Mouse (Mus musculus) midbrain, embryonic 16.5 days (tissue): ENCODE measurements around the gene Tox3. TPM values are rescaled to one million over a fixed set of nuclear protein-coding genes. Genes with fewer than 3 reads are reported as not detected.
A peak's percentile ranks its signal among the peaks of the same experiment; 100 is the strongest.

Source experiments
- ATAC-seq: fragments of 200-750 bp; cut with Nextera tagmentation; 2 replicates; pipeline ENCODE4 v1.8.0; 2017; ENCODE audit warnings: moderate TSS enrichment
- H3K27ac ChIP-seq: fragments of 300-500 bp; sonication (generic); 2 replicates; pipeline ENCODE4 v1.5.1; 2014; ENCODE audit warnings: mild to moderate bottlenecking, low read length, mixed read lengths
- H3K27me3 ChIP-seq: fragments of 300-500 bp; sonication (generic); 2 replicates; pipeline ENCODE4 v1.6.1; 2014; ENCODE audit warnings: low read depth, low read length, mixed read lengths; ENCODE audit not compliant: control insufficient read depth, insufficient read depth
- H3K36me3 ChIP-seq: fragments of 300-500 bp; sonication (generic); 2 replicates; pipeline ENCODE4 v1.6.1; 2014; ENCODE audit warnings: mild to moderate bottlenecking, low read length, moderate library complexity, mixed read lengths; ENCODE audit not compliant: control insufficient read depth, insufficient read depth
- H3K4me1 ChIP-seq: fragments of 300-500 bp; sonication (generic); 2 replicates; pipeline ENCODE4 v1.6.1; 2014; ENCODE audit warnings: mild to moderate bottlenecking, low read length, mixed read lengths; ENCODE audit not compliant: control insufficient read depth, insufficient read depth
- H3K4me2 ChIP-seq: fragments of 300-500 bp; sonication (generic); 2 replicates; pipeline ENCODE4 v1.6.1; 2014; ENCODE audit warnings: mild to moderate bottlenecking, low read length, mixed read lengths
- H3K4me3 ChIP-seq: fragments of 300-500 bp; sonication (generic); 2 replicates; pipeline ENCODE4 v1.5.1; 2014; ENCODE audit warnings: low read depth, mild to moderate bottlenecking, low read length, moderate library complexity, mixed read lengths
- H3K9ac ChIP-seq: fragments of 300-500 bp; sonication (generic); 2 replicates; pipeline ENCODE4 v1.6.1; 2014; ENCODE audit warnings: low read depth, low read length, mixed read lengths
- H3K9me3 ChIP-seq: fragments of 300-500 bp; sonication (generic); replicated peaks from 2 replicates; pipeline ENCODE4 v1.6.1; 2014; ENCODE audit warnings: mild to moderate bottlenecking, low read length, mixed read lengths; ENCODE audit not compliant: control insufficient read depth, poor library complexity, severe bottlenecking
- WGBS: fragments of 180-500 bp; shearing (Covaris S2); extraction: QIAGEN DNeasy Blood & Tissue Kit; methylation state at CpG from one replicate; pipeline ENCODE4 v1.1.7; 2014; 5-methylcytosine and 5-hydroxymethylcytosine counted together
- polyA plus RNA-seq: library from polyadenylated mRNA; unstranded; fragments of >200 nt; fragmentation: Nextera tagmentation; extraction: Ambion mirVana; gene quantifications from 2 replicates; pipeline ENCODE4 v1.2.1, GENCODE M21; 2015

Tox3 gene
- polyA plus RNA-seq, 1 experiment from 2014 or later, result 17.3 TPM

DNA sequence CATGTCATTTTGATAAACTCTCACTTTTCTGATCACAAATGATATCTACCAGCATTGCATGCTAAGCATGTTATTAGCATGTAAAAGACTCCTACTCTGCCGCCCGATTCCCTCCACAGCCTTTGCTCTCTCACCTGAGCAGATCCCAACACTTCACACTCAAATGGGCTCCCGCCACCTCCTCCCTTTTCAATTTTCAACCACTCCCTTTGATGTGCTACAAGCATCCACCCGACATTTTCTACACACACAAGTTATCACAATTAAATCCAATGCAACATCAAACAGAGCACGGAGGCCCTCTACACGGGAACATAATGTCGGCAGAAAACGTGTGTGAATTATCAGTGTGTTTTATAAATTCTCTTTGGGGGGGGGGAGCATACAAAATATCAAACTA lies 81.9 kb downstream of the Tox3 start:
- Histone ChIP-seq H3K4me2 (no peak overlapping the region; the same call in 1 of the 2 replicates), H3K27ac (peak overlapping the region; percentile 79), H3K4me1 (peaks cover 23% of the 10 kb centered on the region), H3K9ac (no peak overlapping the region), H3K27me3 (no peaks in the 10 kb centered on the region), H3K4me3 (no peak overlapping the region), H3K9me3 (no peaks in the 10 kb centered on the region), H3K36me3 (no peaks in the 10 kb centered on the region)
- WGBS, result 27% methylated on average over 8 of the region's 8 CpGs
- ATAC-seq, result peak; percentile 62; the same call in 1 of the 2 replicates

DNA sequence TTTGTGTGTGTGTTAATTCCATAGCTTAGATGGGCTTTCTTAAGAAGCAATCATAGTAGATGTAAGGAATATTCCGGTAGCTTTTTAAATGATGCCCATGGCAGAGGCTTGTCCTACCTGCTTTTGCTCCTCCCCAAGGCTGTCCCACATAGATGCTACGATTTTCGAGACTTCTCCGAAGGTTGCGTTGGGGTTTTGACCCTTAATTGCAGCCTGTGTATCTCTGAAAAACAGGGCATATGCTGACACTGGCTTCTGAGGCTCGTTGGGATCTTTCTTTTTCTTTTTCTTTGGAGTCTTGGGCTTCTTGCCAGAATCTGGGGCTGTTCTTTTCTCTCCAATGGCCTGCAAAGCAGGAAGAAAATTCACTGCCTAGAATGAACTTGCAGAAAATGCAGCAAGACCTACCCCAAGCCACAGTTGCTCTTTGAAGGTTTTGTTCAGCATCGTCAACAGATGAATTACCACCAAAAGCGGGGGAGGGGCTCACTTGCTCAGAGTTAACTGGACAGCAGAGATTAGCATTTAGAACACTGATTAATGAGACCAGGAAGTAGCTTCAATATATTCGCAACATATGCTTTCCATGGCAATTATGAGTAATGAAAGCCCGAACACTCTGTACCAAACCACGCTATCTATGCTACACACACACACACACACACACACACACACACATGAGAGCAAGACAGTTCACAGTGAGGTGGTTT lies 93.8 kb downstream of the Tox3 start:
- Histone ChIP-seq H3K9ac (no peak overlapping the region), H3K4me2 (no peak overlapping the region; the same call in 1 of the 2 replicates), H3K36me3 (peaks cover 11% of the 10 kb centered on the region), H3K4me3 (no peak overlapping the region), H3K27me3 (no peaks in the 10 kb centered on the region), H3K4me1 (peaks cover 20% of the 10 kb centered on the region), H3K27ac (peak overlapping the region; percentile 74), H3K9me3 (no peaks in the 10 kb centered on the region)
- ATAC-seq, result 0 out of 2 replicates have a peak, but pooled peaks have one; percentile 47
- WGBS, result 20% methylated on average over 11 of the region's 11 CpGs

DNA sequence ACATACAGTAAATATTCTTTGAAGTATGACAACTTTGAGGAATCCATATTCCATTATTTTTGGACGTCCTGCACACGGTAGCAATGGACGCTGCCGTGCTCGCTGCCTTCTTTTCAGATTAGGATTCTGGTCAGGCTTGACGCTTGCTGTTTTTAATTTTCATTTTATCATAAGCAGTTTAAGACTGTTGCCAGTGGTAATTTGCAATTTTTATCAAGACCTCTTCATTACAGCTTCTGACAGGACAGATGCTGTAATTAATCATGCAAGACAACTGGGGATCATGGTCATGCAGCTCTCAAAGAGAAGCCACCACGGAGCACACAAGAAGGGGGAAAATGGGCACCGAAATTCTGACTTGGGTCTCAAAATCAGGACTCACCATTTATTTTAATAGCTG lies 101.8 kb downstream of the Tox3 start:
- Histone ChIP-seq H3K4me1 (peaks cover 16% of the 10 kb centered on the region), H3K4me2 (peak overlapping the region; percentile 1; the same call in 1 of the 2 replicates), H3K36me3 (peaks cover 13% of the 10 kb centered on the region), H3K27me3 (no peaks in the 10 kb centered on the region), H3K9ac (no peak overlapping the region), H3K27ac (peak overlapping the region; percentile 26; the same call in 1 of the 2 replicates), H3K9me3 (no peaks in the 10 kb centered on the region), H3K4me3 (no peak overlapping the region)
- WGBS, result 25% methylated on average over 8 of the region's 8 CpGs
- ATAC-seq, result peak; percentile 25; the same call in 1 of the 2 replicates

DNA sequence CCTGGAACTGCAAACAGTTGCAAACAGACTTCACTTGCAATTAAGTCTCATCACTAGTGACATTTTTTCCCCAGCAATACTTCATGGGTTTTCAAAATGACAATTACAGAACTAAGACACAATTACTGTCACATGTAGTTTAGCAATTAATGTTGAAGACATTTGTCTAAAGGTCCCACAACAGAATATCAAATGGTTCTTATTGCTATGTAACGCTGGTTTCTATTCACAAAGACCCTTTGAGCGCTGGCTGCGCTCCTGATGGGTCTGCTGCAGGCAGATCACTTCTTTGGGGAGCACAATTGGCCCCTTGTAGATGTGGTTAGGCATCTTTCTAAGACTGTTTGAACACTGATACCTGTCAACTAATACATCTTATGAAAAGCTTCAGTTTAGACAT lies 102.3 kb downstream of the Tox3 start:
- Histone ChIP-seq H3K27ac (peak overlapping the region; percentile 64; the same call in 1 of the 2 replicates), H3K9me3 (no peaks in the 10 kb centered on the region), H3K4me1 (peaks cover 16% of the 10 kb centered on the region), H3K36me3 (peaks cover 8% of the 10 kb centered on the region), H3K9ac (no peak overlapping the region), H3K4me3 (no peak overlapping the region), H3K4me2 (no peak overlapping the region), H3K27me3 (no peaks in the 10 kb centered on the region)
- 20% methylated on average over 3 of the region's 3 CpGs for WGBS
- peak; percentile 57; the same call in 1 of the 2 replicates for ATAC-seq

DNA sequence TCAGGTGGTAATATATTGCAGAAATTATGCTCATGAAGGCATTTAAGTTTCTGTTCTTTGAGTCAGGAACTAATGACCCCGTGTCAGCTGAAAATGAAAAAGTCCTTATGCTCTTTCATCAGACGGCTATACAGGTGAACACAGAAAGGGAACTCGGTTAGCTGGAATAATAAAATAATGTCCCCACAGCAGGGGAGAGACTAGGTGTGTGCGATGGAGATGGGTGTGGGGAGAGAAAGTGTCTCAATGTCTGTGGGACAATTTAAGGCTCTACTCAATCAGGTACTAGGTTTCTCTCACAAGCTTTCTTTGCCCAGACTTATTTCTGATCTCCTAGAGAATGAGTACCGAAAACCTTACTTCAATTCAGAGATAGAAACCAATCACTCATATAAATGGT lies 103.0 kb downstream of the Tox3 start:
- no peaks in the 10 kb centered on the region for H3K27me3 ChIP-seq
- H3K4me1 ChIP-seq, result peaks cover 16% of the 10 kb centered on the region
- peaks cover 6% of the 10 kb centered on the region for H3K36me3 ChIP-seq
- no peak for ATAC-seq
- H3K4me3 ChIP-seq, result no peak overlapping the region
- no peak overlapping the region for H3K4me2 ChIP-seq
- H3K9ac ChIP-seq, result no peak overlapping the region
- H3K9me3 ChIP-seq, result no peaks in the 10 kb centered on the region
- 26% methylated on average over 5 of the region's 5 CpGs for WGBS
- peak overlapping the region; percentile 46; the same call in 1 of the 2 replicates for H3K27ac ChIP-seq

DNA sequence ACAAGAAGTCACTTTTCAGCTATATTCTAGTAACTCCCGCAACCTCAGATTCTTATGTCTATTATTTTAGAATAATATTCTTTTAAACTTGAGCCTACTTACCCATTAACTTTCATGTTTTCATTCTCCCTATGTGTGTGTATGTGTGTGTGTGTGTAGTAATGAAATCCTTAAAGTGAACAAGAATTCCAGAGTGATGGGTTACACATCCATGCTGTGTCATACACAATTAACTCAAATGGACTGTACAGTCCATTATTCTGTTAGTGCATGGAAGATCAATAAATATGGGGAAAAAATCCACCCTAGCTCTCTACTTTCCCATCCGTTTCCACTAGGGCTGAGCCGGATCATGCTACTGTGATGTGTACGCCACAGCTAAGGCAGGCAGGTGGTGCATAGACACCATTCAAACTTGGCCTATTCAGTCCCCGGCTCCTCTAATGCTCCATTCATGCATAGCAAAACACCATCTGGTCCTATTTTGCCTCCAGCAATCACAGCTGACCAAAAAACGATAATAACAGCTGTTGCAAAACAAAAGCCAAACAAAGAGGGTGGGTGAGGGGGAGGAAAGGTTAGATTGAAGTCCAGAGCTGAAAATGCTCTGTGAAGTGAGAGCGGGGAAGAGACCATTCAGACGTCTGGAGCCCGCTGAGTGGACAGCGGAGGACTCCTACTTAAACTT lies 103.5 kb downstream of the Tox3 start:
- Histone ChIP-seq H3K4me3 (no peak overlapping the region), H3K36me3 (peaks cover 6% of the 10 kb centered on the region), H3K27ac (peak overlapping the region; percentile 46; the same call in 1 of the 2 replicates), H3K4me2 (no peak overlapping the region), H3K9me3 (no peaks in the 10 kb centered on the region), H3K4me1 (peaks cover 16% of the 10 kb centered on the region), H3K27me3 (no peaks in the 10 kb centered on the region), H3K9ac (no peak overlapping the region)
- ATAC-seq, result peak; percentile 79
- 10% methylated on average over 10 of the region's 10 CpGs for WGBS

DNA sequence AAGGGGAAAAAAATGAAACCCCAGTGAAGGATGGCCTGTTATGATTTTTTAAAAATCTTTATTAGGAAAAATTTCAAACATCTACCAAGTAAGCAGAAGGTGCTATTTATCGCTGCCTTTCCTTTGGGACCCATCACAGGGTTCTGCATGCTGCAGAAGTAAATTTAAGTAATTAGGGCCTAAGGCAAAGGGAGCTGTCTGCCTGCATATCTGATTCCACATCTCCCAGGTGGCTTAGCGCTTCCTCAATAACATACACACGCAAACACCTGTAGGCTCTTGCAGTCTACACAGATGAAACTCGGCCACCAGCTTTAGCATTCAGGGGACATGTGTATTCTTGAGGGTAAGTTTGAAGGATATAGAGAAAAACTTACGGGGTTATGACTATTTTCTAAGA lies 104.2 kb downstream of the Tox3 start:
- H3K9me3 ChIP-seq, result no peaks in the 10 kb centered on the region
- H3K27me3 ChIP-seq, result no peaks in the 10 kb centered on the region
- peaks cover 6% of the 10 kb centered on the region for H3K36me3 ChIP-seq
- 67% methylated on average over 5 of the region's 5 CpGs for WGBS
- no peak overlapping the region for H3K4me3 ChIP-seq
- no peak overlapping the region for H3K9ac ChIP-seq
- no peak overlapping the region for H3K27ac ChIP-seq
- ATAC-seq, result no peak
- H3K4me1 ChIP-seq, result peaks cover 16% of the 10 kb centered on the region
- no peak overlapping the region for H3K4me2 ChIP-seq

DNA sequence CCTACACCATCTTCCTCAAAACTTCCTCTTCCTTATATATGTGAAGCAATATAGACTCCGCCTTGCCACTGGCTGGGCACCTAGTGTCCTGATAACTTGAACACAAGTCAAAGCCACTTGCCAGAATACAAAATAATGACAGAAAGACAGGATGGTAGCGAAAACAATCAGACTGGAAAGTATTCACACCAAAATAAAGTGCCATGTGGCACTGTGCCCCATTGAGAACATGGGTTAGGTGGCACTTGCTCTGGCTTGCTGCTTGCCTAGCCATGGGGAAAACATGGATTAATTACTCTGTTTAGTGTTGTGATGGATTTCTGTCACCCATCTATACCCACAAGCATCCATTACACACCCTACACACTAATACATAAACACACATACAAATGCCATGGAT lies 105.8 kb downstream of the Tox3 start:
- ATAC-seq, result no peak
- peaks cover 16% of the 10 kb centered on the region for H3K4me1 ChIP-seq
- no peak overlapping the region for H3K4me3 ChIP-seq
- no peak overlapping the region for H3K4me2 ChIP-seq
- no peaks in the 10 kb centered on the region for H3K9me3 ChIP-seq
- 89% methylated on average over 2 of the region's 2 CpGs for WGBS
- no peak overlapping the region for H3K9ac ChIP-seq
- no peaks in the 10 kb centered on the region for H3K27me3 ChIP-seq
- no peaks in the 10 kb centered on the region for H3K36me3 ChIP-seq
- no peak overlapping the region for H3K27ac ChIP-seq

DNA sequence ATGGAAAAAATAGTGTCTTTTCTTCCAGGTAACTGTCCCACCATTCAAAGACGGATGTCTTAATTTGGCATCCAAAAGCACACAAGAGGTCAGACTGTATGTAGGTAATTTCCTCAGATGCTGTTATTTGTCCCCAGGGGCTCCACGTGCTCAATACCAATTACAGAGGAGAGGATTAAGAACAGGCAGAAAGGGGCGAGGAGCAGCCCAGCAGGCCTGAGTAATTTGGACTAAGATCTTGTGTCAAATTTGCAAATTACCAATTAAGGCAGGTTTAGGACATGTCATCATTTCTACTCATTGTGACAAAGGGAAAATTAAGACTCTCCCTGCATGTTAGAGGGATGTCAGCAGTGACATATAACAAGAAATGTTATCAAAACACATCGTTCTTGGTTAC lies 106.7 kb downstream of the Tox3 start:
- Histone ChIP-seq H3K27me3 (no peaks in the 10 kb centered on the region), H3K9me3 (no peaks in the 10 kb centered on the region), H3K9ac (no peak overlapping the region), H3K36me3 (no peaks in the 10 kb centered on the region), H3K4me1 (peaks cover 15% of the 10 kb centered on the region), H3K4me3 (no peak overlapping the region), H3K27ac (no peak overlapping the region), H3K4me2 (no peak overlapping the region)
- WGBS, result 25% methylated on average over 4 of the region's 4 CpGs
- ATAC-seq, result no peak
